Mouse (Mus musculus): ENCODE measurements around the gene Mapkapk5.

Gene Mapkapk5

GRCm38 (mm10) chr5:121500719-121501118 lies 45.0 kb downstream of the Mapkapk5 start:
- DNase-seq (ENCODE audit: low spot score): no peak

- DNase-seq (ENCODE audit: low spot score): no peak
Measured at GRCm38 (mm10) chr5:121493305-121493704, 52.4 kb downstream of the Mapkapk5 start.

DNA sequence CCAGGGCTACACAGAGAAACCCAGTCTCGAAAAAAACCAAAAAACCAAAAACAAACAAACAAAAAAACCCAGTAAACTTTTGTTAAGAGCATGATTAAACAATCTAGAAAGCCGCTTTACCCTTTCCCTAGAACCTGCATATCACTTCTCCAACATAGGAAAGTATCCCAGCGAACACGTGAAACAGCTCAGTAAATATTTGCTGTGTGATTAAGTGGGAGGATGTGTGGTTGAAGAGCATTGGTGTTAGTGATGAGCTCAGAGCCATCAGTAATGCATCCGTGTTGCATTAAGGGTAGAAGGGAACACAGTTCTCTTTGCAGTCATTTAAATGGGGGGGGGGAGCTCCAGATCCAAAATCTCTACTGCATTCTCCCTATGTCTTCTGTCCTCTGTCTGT lies 60.9 kb downstream of the Mapkapk5 start:
- DNase-seq (ENCODE audit: low spot score): no peak

DNA sequence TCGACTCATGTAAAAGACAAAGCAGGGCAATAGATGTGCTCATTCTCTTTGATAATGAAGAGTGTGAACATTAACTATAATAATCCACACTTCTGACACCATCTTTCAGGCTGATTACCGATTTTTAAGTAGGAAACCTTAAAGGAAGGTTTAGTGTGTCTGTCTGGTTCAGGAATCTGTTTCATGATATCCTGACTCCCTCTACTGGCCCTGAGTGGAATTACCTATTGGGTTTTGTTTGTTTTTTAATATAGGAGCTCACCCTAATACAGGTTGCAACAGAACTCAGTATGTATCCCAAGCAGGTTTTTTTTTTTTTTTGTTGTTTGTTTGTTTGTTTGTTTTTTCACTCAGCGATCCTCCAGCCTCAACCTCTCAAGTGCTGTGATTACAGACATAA lies 68.0 kb downstream of the Mapkapk5 start:
- peak; percentile 37 for DNase-seq (ENCODE audit: low spot score)

GRCm38 (mm10) chr5:121476040-121476439 lies 69.7 kb downstream of the Mapkapk5 start:
- DNase-seq (ENCODE audit: low spot score): no peak
